ENCODE assay signal across 8 mouse cellular contexts in genomic region chr10:39640817-39641226, GRCm38 (mm10). TPM values are rescaled to one million over a fixed set of nuclear protein-coding genes. Genes with fewer than 3 reads are reported as not detected.
DNase-seq lines count a peak whose midpoint lies in the region; ATAC-seq lines count a peak whose summit lies in the region.

No protein-coding gene starts in this region.

- ATAC-seq in CD4-positive, CD25-positive, alpha-beta regulatory T cell, adult 4 months, result no peak

- intact Hi-C loops in left cerebral cortex, postnatal 10 days (cut with DNase I), result no loop called here
- intact Hi-C loops in left cerebral cortex, postnatal 36 days (cut with DNase I), result no loop called here

- peak; percentile 31 to 75 for DNase-seq in left cerebral cortex, postnatal 10 days (ENCODE audit: extremely low spot score in 1 of 2, low spot score in 2 of 2)
- DNase-seq in left cerebral cortex, adult 8-10 months (ENCODE audit: low spot score in 2 of 2), result no peak
- peak; percentile 66 to 79 for DNase-seq in cerebellum, postnatal 10 days
- peak; percentile 38 for DNase-seq in heart, postnatal 4 days
- peak; percentile 72 for DNase-seq in lung, postnatal 36 days
- no peak for DNase-seq in left cerebral cortex, postnatal 36 days (ENCODE audit: low spot score in 2 of 2)
- DNase-seq in T-cell, adult 2 months (ENCODE audit: low spot score), result no peak

RNA-seq across cellular contexts. Expression of gene Traf3ip2, which starts 28.1 kb away (rescaled TPM):
- total RNA-seq in left cerebral cortex, postnatal 10 days (2021), result 1 to 10 TPM in 1 of 2 experiments, under 1 TPM in 1; 0.47 to 1.2 TPM
- total RNA-seq in left cerebral cortex, adult 8-10 months (2022), result 1 to 10 TPM; 1.1 to 2.0 (median 1.5) TPM
- 1 to 10 TPM; 7.1 to 7.3 TPM for total RNA-seq in heart, postnatal 4 days (2021)
- polyA plus RNA-seq in CD4-positive, CD25-positive, alpha-beta regulatory T cell, adult 4 months (2017; shearing (Covaris generic)), result 10 to 100 TPM; 35.5 to 37.9 TPM
- total RNA-seq in left cerebral cortex, postnatal 36 days (2021), result 1 to 10 TPM in 1 of 2 experiments, under 1 TPM in 1; 0.77 to 1.4 TPM

Comparison
In these comparisons a context has a peak if more than half of its experiments do, and no peak if none do; other contexts are left out.
1. DNase-seq: peak in left cerebral cortex, postnatal 10 days (2 of 2), cerebellum, postnatal 10 days (2 of 2), heart, postnatal 4 days (single experiment) and lung, postnatal 36 days (single experiment); none in left cerebral cortex, adult 8-10 months (0 of 2), left cerebral cortex, postnatal 36 days (0 of 2) and T-cell, adult 2 months (single experiment).